Mouse (Mus musculus): ENCODE results near the gene Elmo1.

The Elmo1 gene

DNA sequence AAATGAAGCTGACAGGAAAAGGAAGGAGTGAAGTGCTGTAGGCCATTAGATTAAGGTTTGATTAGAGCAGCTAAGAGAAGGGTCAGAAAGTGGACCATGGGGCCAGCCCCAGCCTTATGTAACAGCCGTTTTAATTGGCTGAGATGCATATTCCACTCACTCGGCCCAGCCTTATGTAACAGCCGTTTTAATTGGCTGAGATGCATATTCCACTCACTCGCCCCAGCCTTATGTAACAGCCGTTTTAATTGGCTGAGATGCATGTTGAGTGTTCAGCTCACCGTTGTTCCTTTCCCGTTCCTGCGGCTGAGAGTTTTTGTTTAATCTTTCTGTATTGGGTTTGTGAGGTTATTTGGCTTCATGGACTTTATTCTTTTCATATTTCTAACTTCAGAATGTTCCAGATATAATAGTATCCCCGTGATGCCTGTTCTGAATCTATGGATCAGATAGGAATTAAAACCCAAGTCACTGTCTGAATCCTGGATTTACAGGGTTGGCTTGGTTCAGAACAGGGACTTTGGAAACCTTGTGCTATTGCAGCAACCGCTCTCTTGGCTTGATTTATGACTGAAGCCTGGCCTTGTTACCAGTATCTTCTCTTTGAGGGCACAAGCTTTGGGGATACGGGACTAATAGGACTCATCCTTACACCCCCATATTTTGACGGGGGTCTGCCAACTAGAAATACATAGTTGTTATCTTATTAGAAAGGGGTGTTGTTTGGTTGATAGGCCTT, 114.8 kb downstream of the Elmo1 start:
- no peak for DNase-seq (ENCODE audit: low read depth, low spot score)

DNA sequence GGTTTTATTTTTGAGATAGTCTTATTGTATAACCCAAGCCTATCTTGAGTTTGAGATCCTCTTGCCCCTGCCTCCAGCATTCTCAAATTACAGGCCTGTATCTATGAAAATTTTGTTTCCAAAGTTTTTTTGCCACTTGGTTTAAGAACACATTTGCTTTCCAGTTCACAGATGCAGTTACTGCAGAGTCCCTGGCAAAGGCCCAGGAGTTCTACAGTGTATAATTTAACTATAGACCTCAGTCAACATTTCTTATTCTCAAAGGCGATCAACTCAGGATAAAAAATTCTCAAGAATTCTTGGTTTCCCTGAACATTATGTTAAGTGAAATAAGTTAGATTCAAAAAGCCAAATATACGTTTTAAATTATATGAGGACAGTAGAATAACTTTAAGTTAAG, 115.3 kb downstream of the Elmo1 start:
- DNase-seq (ENCODE audit: low read depth, low spot score) = no peak

DNA sequence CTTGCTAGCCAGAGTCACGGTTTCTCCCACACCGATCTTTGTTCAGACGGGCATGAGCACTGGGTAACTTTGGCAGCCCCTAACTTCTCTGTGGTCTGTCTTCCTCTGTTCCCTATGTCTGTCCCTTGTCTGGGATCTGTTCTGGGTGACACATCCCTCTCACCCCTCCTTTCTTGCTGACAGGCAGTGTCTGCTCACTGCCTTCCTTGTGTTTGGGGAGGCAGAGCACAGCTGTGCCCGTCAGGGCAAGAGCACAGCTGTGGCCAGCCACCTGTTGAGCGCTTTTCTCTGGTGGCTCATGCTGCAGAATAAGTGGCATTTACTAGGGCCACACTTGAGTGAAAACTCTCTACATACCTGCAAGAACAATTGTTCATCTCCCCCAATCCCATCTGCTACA, 116.7 kb downstream of the Elmo1 start:
- peak; percentile 84 for DNase-seq (ENCODE audit: low read depth, low spot score)

DNA sequence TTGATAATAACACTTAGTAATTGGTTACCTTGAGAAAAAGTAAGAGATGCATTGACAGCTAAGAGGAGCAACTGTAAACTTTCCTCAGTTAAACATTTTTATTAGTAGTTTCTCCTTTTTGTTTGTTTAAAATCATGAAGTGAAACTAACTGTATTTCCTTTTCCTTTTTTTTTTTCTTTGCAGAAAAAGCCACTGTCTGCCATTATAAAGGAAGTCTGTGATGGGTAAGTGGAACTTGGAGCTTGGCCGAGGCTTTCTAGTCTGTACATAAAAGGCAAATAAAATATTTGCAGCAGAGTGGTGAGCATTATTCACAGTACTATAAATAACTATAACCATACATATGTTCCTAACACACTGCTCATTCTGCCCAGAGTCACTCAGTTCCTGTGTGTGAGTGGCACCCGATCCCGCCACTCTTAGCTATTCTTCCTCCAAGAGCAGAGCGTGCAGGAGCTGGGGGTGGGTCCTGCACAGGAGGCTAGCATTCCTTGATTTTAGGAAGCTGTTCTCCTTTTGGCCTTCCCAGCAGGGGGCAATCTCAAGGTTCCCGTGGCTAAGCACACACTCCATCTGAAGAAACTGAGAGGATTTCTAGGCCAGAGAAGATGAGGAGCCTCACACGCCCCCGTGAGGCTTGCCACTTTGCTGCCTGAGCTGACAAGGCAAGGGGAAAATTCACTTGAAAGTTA, 117.7 kb downstream of the Elmo1 start:
- no peak for DNase-seq (ENCODE audit: low read depth, low spot score)

DNA sequence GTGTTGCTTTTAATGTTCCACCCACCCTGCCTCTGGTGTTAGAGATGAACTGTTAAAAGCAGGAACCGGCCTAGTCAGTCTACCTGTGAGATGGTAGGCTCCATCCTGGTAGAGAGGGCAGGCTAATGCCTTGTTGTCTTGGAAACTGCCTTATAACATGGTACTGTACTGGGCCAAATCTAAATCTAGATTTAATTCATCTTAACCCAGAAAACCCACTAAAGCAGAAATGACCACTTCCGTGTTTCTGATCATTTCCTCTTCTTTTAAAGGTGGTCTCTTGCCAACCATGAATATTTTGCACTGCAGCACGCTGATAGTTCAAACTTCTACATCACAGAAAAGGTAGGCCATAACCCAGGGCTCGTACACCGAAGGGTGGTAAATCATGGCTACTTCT, 118.5 kb downstream of the Elmo1 start:
- DNase-seq (ENCODE audit: low read depth, low spot score) = no peak

DNA sequence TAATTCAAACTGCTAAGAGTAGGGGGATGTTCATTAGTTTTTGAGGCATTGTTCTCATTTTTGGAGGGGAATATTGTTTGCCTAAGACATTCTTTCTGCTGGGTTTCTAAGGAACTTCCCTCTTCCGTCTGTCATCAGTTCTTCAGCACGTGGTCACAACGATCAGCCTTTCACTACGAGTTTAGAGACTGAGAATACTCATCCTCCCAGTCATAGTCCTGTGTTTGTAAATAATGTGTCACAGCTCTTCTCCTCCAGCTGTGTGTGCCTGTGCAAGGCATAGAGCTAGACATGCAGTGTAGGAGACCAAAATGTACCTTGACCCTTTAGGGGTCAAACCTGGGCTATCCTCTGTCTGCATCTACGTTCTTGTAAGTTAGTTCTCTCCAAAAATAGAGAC, 121.4 kb downstream of the Elmo1 start:
- no peak for DNase-seq (ENCODE audit: low read depth, low spot score)

DNA sequence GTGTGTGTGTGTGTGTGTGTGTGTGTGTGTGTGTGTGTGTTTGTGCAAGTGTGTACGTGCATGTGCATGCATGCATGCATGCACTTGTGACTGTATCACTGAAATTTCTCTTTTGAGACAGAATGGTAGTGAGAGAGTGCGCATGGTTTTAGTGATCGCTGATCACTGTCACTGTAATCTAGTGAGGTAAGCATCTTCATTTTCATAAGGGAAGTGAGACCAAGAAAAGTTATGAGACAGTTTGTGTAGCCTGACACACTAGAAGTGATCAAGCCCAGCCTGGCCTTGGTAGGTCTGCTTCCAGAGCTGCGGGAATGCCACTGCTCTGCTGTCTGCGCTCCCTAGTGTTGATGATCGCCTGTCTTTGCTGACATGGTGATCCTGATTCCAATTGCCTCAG, 122.3 kb downstream of the Elmo1 start:
- peak; percentile 36 for DNase-seq (ENCODE audit: low read depth, low spot score)

DNA sequence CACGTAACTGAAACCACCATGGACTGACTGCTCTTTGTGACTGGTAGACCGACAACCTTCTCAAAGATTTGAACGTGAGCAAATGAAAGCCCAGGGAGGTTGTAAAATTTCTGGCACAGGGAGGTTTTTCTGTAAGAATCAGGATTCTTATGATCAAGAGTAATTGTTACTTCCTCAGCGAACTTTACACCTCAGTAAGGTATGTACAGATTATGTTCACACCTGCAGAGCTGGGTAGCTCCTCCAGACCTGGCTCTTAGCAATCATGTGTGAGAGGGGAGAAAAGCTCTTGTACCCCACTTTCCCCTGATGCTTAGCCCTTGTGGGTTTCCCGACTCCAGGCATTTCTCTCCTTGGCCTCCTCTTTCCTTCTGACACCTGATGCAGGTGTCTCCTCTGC, 123.5 kb downstream of the Elmo1 start:
- no peak for DNase-seq (ENCODE audit: low read depth, low spot score)

DNA sequence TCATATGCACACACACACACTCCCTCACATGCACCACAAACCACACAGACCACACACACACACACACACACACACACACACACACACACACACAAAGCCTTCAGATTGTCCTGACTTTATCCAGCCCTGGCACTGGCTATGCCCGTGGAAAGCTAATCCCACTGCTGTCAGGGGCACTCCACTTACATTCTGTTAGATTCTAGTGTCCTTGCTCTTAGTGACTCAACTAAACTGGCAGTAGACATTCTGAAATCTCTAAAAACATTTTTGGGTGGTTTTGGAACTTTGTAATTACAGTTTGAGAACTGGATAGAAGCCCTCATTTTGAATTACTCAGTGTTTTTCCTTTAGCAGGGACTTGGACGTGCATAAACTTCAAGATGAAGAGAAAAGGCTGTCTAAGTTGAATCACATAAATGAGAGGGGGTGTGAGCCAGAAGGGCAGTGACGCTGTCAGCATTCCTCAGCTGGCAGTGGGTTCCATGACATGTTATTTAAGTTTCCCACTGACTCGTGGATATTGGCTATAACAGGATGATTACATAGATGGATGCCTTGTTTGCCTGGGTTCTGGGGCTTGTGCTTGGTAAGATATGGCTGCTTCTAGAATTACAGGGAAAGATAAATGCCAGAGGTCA, 127.2 kb downstream of the Elmo1 start:
- DNase-seq (ENCODE audit: low read depth, low spot score) = no peak

DNA sequence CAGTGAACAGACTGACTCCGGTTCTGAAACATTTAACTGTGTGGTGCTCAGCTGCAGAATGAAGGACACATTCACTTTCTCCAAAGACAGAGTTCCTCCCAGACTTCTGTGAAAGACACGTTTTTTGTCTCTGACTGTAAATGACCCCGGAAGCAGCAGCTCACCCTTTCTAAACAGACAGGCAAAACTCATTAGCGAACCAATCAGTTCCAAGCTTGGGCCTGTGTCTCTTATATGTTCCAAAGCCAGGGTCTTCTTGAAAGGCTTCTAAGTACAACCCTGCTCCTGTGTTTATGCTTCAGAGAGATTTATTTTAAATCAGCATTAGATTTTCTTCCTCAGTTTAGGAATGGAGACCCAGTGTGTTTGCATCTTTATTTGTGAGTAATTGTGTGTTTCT, 127.7 kb downstream of the Elmo1 start:
- no peak for DNase-seq (ENCODE audit: low read depth, low spot score)

DNA sequence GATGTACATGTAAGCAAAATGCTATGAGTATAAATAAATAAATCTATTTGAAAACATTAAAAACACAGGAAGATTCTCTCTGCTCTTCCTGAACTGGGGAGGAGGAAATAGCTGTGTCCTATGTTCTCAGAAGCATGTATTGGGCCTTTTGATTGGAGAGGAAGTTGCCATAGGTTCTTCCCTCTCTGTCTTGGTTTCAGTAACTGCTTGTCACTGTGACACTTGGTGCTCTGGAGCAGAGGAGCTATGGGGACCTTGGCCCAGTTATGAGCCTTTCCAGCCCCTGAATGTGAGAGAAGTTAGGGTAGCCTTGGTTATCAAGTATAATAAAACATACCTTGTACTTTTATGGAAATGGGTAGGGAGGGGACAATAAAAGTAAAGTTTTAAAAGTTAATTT, 130.0 kb downstream of the Elmo1 start:
- no peak for DNase-seq (ENCODE audit: low read depth, low spot score)

DNA sequence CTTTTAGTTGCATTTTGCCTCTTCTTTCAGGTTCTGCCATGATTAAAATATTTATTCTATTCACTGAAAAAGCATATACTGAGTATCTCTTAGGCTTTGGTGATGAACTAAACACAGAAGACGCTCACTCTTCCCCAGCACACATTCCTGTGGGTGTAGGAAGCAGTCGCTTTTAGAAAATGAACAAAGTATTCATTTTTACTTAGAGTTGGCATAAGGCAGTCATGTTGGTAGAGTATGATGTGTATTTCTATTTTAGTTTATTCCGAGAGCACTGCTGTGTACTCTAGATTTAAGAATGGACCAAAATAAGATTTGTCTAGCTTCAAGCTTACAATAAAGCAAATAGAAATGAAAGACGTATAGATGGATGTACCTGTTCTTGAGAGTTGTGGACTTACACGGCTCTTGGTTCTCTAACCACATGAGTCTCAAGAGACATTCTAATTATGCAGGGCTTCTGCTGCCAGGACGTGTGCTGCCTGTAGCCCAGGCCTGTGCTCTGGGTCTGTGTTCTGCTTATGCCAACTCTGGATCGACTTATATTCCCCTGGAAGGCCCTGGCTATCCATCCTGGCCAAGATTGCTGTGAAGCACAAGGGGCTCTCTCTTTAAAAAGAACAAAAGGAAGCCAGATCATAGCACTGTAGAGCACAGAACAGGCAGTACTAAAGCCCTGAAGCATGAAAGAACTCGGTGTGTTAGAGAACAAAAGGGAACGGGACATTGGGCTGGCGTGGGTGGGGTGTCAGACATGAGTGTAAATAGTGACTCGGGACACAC, 137.7 kb downstream of the Elmo1 start:
- no peak for DNase-seq (ENCODE audit: low read depth, low spot score)

DNA sequence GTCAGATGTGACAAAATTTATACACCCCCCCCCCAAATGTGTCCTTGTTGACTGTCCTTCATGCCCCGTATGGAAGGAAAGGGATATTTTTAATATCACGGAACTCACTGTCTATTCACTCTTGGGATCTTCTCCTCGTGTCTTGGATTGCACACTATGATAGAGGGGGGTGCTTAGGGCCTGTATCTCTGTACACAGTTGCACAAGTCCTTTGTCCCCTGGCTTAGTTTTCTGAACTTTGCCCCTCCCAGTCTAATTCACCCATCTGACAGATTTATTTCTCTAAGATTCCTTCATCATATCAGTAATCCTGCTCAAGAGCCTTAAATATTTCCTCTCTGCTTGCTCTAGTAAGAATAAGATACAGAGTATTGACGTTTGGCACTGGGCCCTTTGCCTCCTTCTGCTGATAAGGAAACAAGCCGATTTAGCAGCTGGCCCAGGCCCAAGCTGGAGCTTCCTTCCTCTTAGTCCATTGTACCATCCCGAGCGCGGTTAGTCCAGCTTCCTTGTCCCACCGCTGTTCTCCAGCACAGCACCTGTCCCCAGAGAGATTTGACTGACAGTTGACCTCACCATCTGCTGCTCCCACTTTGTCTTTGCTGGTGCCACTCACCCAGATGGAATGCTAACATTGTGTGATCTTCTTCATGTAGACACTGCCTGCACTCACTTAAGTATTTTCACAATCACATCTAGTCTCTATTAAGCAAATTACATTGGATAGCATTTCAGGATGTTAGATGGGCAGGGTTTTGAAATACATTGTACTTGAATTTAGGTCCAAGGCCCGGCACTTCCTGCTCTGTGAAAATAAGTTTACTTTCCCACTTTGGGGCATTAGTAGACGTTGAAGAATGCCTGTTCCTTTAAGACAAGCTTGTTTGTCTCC, 141.7 kb downstream of the Elmo1 start:
- DNase-seq (ENCODE audit: low read depth, low spot score) = no peak

DNA sequence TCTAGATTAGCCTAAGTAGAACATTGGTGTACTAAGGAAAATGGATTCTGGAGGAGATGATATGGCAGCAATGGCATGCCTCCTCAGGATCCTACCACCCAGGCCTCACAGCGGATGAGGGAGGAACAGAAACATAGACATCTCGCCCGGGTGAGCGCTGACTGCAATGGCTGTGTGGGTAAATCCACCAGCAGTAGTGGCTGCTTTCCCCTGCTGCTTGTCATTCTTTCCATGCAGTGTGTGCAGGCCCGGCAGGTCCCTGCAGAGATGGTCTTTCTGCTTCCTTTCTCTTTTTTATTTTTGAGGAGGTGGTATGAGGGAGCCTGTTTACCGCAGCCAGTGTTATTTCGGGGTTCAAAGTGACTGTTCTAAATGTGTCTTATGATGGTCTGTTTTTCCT, 143.3 kb downstream of the Elmo1 start:
- no peak for DNase-seq (ENCODE audit: low read depth, low spot score)

DNA sequence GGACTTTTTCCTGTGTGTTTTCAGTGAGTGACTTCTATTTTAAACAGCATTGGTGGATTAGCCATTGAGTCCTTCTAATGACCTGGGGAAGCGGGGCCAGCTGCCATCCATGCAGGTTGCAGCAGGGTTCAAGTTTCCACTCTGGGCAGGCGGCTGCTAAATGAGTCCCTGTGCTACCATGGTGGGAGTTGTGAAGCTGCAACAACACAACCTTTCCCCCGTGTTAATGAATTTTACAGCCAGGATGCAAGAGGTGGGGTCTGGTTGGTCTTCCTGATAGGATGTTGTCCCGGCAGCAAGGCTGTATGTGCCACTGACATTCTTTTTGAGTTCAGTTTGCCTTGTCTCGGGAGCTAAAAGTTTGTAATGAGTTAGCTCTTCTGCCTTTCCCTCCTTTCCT, 147.2 kb downstream of the Elmo1 start:
- no peak for DNase-seq (ENCODE audit: low read depth, low spot score)

DNA sequence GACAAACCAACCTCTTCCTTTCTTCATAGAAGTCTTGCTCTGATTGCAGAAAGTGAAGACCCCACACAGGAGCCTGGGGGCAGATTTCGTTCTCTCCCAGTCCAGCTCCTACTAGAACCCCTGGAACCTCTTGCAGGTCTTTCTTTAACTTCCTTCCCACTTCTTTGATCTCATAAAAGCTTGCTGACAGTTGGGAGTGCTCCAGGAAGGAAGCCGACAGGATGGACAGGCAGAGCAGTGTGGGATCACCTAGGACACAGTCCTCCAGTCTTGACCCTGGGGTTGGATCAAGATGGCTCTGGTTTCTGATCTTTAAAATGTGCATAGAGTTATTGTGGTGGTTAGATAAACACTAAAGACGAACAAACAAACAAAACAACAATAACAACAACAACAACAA, 147.8 kb downstream of the Elmo1 start:
- DNase-seq (ENCODE audit: low read depth, low spot score) = no peak

DNA sequence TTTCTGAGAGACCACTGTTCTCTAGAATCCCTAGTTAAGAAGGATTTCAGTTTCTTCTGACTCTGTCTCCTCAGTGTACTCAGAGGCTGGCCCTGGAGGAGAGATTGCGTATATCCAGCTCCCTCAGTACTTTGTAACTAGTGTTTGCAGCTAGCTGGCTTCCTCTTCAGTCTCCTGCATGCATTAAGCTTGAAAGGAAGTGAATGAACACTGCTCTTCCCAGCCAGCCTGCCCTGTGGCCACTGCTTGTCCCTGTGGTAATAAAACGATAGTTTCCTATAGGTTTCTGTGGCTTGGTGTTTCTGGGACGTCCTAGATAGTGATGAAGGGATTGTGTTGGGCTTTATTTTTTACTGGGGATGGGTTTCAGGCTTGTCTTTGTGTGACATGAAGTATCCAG, 148.3 kb downstream of the Elmo1 start:
- no peak for DNase-seq (ENCODE audit: low read depth, low spot score)

DNA sequence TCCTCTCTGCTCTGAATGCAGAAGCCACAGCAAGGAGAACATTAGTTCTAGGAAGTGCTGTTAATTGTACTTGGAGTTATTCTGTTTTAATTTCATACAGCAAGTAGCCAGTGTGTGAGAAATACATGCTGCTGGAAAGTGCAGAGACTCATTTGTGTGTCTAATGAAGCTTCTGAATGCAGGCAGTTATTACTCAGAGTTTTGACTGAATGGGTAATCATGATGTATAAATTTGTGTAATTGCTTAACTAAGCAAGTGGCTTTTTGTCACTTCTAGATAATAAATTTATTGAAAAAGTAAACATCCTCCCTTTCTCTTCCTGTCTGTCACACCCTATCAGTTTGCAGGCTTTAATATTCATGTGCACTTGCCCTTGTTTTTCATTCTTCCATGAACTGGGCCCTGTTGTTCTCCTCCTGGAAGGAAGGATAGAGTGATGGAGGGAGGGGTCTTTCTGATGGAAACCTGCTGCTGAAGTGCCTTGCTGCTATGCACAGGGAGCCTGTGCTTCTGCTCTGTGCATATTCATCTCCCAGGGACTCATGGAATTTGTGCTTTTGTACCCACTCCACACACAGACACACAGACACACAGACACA, 159.8 kb downstream of the Elmo1 start:
- DNase-seq (ENCODE audit: low read depth, low spot score) = no peak

DNA sequence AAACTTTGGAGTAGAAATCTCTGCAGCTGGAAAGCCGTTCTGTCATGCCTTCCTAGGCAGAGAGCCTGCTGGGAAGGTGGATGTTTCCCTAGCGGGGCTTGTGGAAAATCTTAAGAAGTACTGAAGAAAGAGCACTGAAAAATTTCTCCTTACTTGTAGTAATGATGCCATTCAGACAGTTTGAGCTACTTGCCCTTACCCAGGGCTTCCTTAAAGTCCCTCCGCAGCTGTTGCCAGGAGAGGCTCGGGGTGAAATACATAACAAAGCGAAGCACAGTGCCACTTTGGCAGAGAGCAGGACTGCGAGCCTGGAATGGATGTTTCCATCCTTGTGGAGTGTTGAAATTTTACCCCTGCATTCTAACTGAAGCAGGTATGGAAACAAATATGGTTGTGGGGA, 164.5 kb downstream of the Elmo1 start:
- DNase-seq (ENCODE audit: low read depth, low spot score) = no peak

DNA sequence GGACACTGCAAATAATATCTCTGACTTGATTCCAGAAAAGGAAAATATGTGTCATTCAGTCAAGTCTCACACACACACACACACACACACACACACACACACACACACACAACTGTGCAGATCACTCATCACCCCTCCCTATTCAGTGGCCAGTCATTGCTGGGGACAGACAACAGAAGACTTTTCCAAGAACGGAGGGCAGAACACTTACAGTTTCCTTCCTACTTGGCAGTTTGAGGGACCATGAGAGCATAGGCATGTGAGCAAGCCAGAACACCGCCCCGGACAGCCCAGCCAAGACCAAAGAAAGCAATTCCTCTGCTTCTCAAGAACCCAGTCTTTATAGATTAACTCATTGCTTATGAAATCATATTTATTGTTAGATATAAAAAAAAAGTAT, 165.0 kb downstream of the Elmo1 start:
- DNase-seq (ENCODE audit: low read depth, low spot score) = no peak

DNA sequence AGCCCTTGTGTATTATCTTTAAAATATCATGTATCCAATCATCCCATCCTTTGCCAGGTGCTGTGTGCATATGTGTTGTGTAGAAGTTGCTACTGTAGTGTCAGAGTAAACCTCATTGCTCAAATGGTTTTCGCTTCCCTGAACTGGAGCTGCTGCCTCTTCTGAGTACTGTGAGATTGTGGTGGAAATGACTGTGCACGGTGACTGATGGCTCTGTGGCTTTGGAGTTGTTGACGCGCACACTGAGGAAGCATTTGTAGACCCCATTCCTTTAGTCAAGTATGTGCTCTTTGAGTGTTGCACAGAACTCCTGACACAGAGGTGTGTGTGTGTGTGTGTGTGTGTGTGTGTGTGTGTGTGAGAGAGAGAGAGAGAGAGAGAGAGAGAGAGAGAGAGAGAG, 166.2 kb downstream of the Elmo1 start:
- no peak for DNase-seq (ENCODE audit: low read depth, low spot score)

All from A20 (cell line).